In the genomic region with DNA sequence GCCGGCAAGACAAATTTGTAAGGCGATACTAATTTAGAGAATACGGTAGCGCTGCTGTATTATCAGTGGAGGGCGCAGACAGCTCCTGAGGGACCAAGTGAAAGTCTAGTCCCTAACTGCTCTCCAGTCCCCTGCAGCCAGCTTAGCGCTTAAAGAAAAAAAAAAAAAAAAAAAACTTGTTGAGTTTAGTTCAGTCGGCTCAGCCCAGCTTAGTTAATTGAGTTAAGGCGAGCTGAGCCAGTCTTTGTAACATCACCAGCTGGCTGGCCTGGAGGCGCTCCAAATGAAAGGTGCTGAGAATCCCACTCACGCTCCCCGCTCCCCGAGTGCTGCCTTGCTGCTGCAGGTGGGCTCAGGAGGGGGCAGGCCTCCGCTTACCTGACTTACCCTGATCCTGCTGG, we compare ENCODE assay signal across 8 mouse cellular contexts.
A peak's percentile ranks its signal among the peaks of the same experiment; 100 is the strongest.
DNase-seq lines count a peak whose midpoint lies in the region; ATAC-seq and TF ChIP-seq lines count a peak whose summit lies in the region.

No protein-coding gene starts in this region.

- peaks cover 31% of the 10 kb centered on the region for H3K4me1 ChIP-seq in hindbrain, embryonic 13.5 days (replicated peaks)
- no peaks in the 10 kb centered on the region for H3K4me1 ChIP-seq in cerebellum, adult 2 months (ENCODE audit: control insufficient read depth, insufficient read depth, low read length)

- no peak overlapping the region for H3K27ac ChIP-seq in hindbrain, embryonic 13.5 days
- H3K27ac ChIP-seq in cerebellum, adult 2 months (ENCODE audit: insufficient read depth, low read length) = no peak overlapping the region

- WGBS in hindbrain, embryonic 13.5 days = 4% methylated on average over 13 of the region's 13 CpGs
- 35% methylated on average over 13 of the region's 13 CpGs for WGBS in cerebellum, adult 2 months

- no peaks in the 10 kb centered on the region for H3K36me3 ChIP-seq in hindbrain, embryonic 13.5 days

- 0 out of 2 replicates have a peak overlapping the region, but pooled peaks have one; percentile 6 for H3K4me2 ChIP-seq in hindbrain, embryonic 13.5 days

- no peaks in the 10 kb centered on the region for H3K9me3 ChIP-seq in hindbrain, embryonic 13.5 days

- ATAC-seq in hindbrain, embryonic 13.5 days (ENCODE audit: low FRiP score) = no peak

- H3K9ac ChIP-seq in hindbrain, embryonic 13.5 days = no peak overlapping the region

- H3K4me3 ChIP-seq in hindbrain, embryonic 13.5 days = no peak overlapping the region
- no peak overlapping the region for H3K4me3 ChIP-seq in cerebellum, adult 2 months (replicated peaks; ENCODE audit: insufficient read depth, low read depth, low read length)

- H3K27me3 ChIP-seq in hindbrain, embryonic 13.5 days = peaks cover 24% of the 10 kb centered on the region
- no peaks in the 10 kb centered on the region; the same call in 1 of the 2 replicates for H3K27me3 ChIP-seq in cerebellum, adult 2 months (ENCODE audit: control insufficient read depth, insufficient read depth, low read length)

- TF ChIP-seq CTCF in cerebellum, adult 2 months (IDR thresholded peaks at IDR 0.05; ENCODE audit: borderline replicate concordance, insufficient read depth, low read depth, low read length) = no peak

- TF ChIP-seq POLR2A in cerebellum, adult 2 months (IDR thresholded peaks at IDR 0.05; ENCODE audit: borderline replicate concordance, insufficient read depth, low read length) = no peak

- intact Hi-C loops in left cerebral cortex, postnatal 4 days (cut with DNase I) = no loop called here

- DNase-seq in frontal cortex, postnatal 36 days (ENCODE audit: low spot score in 2 of 2) = peak; percentile 36 to 47
- DNase-seq in frontal cortex, postnatal 14 days (ENCODE audit: low spot score in 2 of 2) = no peak
- DNase-seq in embryo, embryonic 11 days = peak; percentile 71
- peak; percentile 47 for DNase-seq in left cerebral cortex, postnatal 4 days
- peak; percentile 53 to 62 for DNase-seq in right cerebral cortex, adult 2 months (ENCODE audit: low spot score in 2 of 2)
- no peak for DNase-seq in cerebellum, adult 2 months
- no peak for DNase-seq in cerebellum, postnatal 25 days

Comparison
In these comparisons a context has a peak if more than half of its experiments do, and no peak if none do; other contexts are left out.
1. DNase-seq: peak in frontal cortex, postnatal 36 days (2 of 2), embryo, embryonic 11 days (single experiment), left cerebral cortex, postnatal 4 days (single experiment) and right cerebral cortex, adult 2 months (2 of 2); none in frontal cortex, postnatal 14 days (0 of 2), cerebellum, adult 2 months (0 of 2) and cerebellum, postnatal 25 days (0 of 2).